In genomic region chr12:16780320-16780719, GRCm38 (mm10) we compare ENCODE assay signal across 21 mouse cellular contexts.
"Had no signal": no experiment of that assay in that cellular context is flagged by ENCODE, and none has a peak within 500 bp of the region (broad histone marks: within the 10 kb centered on the region; RNA-seq: fewer than 3 reads in every experiment).

No protein-coding gene starts in this region.

- H3K4me3 ChIP-seq: heart, adult 2 months; heart, embryonic 13.5 days; heart, embryonic 15.5 days; hindbrain, embryonic 13.5 days; hindbrain, embryonic 15.5 days; layer of hippocampus, adult 2 months; limb, embryonic 13.5 days; limb, embryonic 15.5 days; liver, embryonic 13.5 days; liver, embryonic 15.5 days had no signal

- H3K27me3 ChIP-seq: heart, embryonic 13.5 days; heart, embryonic 15.5 days; hindbrain, embryonic 13.5 days; hindbrain, embryonic 15.5 days; limb, embryonic 13.5 days; limb, embryonic 15.5 days; liver, embryonic 13.5 days; liver, embryonic 15.5 days had no signal

- H3K9me3 ChIP-seq: heart, embryonic 13.5 days; heart, embryonic 15.5 days; hindbrain, embryonic 13.5 days; hindbrain, embryonic 15.5 days; limb, embryonic 13.5 days; limb, embryonic 15.5 days; liver, embryonic 13.5 days; liver, embryonic 15.5 days had no signal

- H3K4me2 ChIP-seq: heart, embryonic 11.5 days; heart, embryonic 13.5 days; heart, embryonic 15.5 days; hindbrain, embryonic 13.5 days; hindbrain, embryonic 15.5 days; limb, embryonic 13.5 days; limb, embryonic 15.5 days; liver, embryonic 13.5 days; liver, embryonic 15.5 days had no signal

- ATAC-seq: hindbrain, postnatal 0 days had no signal

- H3K36me3 ChIP-seq: heart, embryonic 13.5 days; heart, embryonic 15.5 days; hindbrain, embryonic 13.5 days; hindbrain, embryonic 15.5 days; limb, embryonic 13.5 days; limb, embryonic 15.5 days; liver, embryonic 13.5 days; liver, embryonic 15.5 days had no signal

- H3K4me1 ChIP-seq: heart, embryonic 15.5 days; hindbrain, embryonic 13.5 days; hindbrain, embryonic 15.5 days; limb, embryonic 13.5 days; limb, embryonic 15.5 days had no signal

- H3K9ac ChIP-seq: heart, embryonic 13.5 days; heart, embryonic 15.5 days; hindbrain, embryonic 13.5 days; hindbrain, embryonic 15.5 days; limb, embryonic 13.5 days; limb, embryonic 15.5 days; liver, embryonic 13.5 days; liver, embryonic 15.5 days had no signal

- DNase-seq: gastrocnemius, postnatal 14 days; gastrocnemius, postnatal 36 days; heart, adult 11 months; heart, adult 2 months; heart, postnatal 14 days; heart, postnatal 36 days; kidney, postnatal 10 days; kidney, postnatal 4 days; layer of hippocampus, postnatal 36 days; left cerebral cortex, postnatal 4 days; liver, embryonic 13.5 days had no signal

- H3K27ac ChIP-seq: heart, adult 2 months; heart, embryonic 13.5 days; heart, embryonic 15.5 days; hindbrain, embryonic 13.5 days; hindbrain, embryonic 15.5 days; hindbrain, postnatal 0 days; layer of hippocampus, adult 2 months; limb, embryonic 13.5 days; limb, embryonic 15.5 days; liver, embryonic 13.5 days; liver, embryonic 15.5 days had no signal
